Mouse (Mus musculus) c-Kit-positive CD71-negative TER-119-negative erythroid progenitor cells, embryonic 14.5 days (primary cell): ENCODE measurements around the gene Gm10118.

Experiments
- DNase-seq: peaks from one replicate; pipeline ENCODE4 v3.0.0-alpha.2; 2013; ENCODE audit warnings: low read depth

The Gm10118 gene

DNA sequence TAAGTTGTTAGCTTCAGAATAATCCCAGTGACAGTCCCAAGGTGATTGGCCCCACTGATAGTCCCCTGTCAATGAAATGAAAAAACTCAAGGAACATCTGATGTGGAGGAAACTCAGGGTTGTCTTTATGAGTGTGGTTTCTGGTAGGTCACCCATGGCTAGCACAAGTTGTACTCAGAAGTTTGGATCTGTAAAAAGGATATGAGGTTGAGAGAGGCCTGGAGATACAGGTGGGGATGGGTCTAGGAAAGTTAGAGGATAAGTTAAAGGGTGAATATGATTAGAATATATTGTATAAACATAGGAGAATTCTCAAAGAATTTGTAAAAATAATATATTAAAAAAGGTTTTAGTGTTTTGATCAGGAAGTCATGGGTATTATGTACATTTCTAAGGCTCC, at the start of gene Gm10118:
Gm10118 (minus strand) TSS at position 101 of the 400 bp plus-strand sequence.
- DNase-seq = no peak

DNA sequence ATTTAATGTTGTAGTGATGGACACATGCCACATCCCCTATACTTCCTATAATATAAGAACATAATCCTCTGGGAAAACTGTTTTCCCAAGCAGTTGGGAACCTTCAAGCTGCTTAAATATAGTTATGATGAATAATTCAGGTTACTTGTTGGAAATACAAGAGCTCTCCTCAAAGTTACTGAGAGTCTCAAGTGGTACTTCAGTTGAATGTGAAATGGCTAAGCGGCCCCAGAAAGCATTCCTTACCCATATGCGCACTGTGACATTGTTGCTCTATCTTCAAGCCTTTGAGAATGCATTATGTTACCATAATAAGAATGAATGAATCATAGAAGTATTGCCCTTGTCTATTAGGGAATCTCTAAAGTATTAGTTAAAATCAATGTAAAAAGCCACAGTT, 45.1 kb upstream of the Gm10118 start:
- DNase-seq = no peak

DNA sequence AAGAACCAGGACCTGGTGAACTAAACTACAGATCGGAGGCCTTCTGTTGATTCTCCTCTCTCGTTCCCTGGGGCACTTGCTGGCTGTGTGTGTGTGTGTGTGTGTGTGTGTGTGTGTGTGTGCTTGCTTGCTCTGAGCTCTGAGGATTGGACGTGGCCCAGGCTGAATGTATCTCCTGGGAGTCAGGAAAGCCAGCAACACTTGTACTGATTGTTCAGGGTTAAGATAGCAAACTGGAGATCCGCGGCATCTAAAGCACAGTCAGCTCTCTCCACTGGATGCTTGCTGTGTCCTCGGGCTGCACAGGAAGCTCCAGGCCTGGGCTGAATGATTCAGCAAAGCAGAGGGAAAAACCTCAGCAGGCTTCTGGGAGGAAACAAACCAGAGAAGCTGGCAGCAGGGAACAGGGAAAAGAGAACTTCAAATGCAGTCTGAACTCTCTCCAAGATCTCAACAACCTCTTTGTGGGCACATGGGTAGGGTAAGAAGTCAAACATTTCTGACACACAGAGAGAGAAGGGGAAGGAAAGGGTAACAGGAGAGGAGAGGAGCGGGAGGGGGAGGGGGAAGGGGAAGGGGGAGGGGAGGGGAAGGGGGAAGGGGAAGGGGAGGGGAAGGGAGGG, 27.2 kb upstream of the Gm10118 start:
- DNase-seq = no peak

DNA sequence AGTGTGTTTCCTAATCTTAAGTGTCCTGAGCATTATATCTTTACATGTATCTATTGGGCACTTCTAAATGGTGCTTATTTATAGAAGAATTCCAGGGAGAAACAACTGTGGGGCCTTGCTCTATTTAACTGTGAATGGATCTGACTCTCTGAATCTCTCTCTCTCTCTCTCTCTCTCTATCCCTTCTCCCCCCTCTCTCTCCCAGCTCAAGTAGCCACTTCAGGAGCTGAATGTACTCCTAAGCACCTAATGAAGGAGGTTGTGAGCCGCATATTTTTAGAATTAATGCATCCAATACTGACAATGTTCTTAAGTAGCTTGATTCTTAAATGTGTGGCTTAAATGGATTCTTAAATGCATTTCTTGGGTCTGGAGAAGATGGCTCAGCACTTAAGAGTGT, 24.2 kb upstream of the Gm10118 start:
- no peak for DNase-seq

DNA sequence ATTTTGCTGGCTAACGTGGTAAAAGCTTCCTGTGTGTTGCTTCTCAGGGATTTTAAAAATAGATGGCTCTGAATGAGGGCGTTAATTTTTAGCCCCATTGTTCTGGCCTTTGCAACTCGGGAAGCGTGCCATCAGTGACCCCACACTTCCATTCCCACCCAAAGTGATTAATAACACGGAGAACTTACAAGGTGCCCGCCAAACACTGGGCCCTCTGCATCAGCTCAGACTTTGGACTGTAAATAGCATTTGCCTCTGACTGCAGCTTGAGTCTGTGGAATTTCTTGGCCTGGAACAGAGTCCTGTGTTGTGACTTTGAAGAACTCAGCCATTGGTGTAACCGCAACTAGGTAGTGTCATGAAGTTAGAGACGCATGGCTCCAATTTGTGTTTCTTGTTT, 23.6 kb upstream of the Gm10118 start:
- no peak for DNase-seq

DNA sequence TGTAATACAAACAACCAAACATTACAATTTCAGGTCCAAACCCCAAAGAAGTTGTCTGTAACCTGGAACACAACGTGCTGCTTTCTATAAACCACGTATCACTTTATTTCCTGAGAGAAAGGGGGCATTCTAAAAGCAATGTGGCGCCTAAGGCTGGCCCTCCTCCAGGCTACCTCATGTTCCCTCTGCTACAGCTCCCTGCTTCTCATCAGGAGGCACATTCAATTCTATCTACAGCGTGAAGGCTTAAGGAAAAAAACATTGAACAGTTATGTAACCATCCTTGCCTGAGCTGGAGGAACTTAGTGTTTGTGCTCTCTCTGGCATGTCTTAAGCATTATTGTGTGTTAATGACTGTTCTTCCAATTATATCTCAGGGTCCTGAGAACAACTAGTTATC, 20.0 kb upstream of the Gm10118 start:
- no peak for DNase-seq

DNA sequence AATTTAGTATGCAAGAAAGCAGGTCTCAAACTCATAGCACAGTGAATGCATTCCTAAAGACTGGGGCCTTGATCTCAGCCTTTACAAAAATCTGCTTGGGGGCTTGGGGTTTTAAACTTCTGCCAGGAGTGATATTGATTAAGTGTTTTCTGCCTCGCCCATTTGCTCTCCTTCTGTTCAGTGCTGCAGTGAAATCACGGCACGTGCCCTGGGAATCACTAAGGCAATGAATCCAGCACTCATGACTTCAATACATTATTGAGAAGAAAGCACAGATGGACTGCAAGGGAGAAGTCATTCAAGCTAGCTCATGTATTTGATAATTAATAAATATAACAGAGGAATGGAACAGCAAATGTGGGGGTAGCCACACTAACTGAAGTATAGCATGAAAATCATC, 18.3 kb upstream of the Gm10118 start:
- no peak for DNase-seq

DNA sequence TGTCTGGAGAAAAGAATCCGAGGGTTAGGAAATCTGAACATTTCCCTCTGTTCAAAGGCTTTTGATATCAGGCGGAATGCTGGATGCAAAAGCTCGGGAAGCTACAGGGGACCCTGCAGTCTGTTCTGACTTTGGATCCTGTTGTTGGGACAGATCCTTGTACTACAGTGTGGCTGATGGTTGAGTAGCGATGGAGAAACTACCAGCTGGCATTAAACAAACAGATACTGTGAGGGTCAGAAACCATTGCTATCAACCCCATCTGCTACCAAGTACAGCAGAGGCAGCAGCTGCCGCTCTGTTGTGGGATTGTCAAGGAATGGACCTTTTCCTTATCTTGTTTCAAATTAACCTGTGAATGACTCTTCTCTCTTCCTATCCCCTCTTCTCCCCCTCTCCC, 6.7 kb upstream of the Gm10118 start:
- no peak for DNase-seq

DNA sequence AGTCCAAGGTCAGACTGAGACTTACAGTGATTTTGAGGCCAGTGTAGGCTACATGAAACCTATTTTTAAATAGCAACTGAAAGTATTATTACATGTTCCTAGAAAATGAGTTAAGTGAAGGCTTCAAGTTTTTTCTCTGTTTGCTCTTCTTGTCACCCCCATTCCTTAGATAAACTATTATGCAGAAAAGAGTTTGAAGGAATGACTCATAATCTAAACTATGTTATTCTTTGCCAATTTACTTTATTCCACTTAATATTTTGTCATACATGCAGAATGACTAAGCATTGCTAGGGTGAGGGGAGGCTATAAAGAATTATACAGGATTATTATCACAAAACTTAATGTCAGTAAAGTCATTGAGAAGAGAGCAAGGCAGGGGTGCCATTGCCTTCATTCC, 18.4 kb downstream of the Gm10118 start:
- no peak for DNase-seq

DNA sequence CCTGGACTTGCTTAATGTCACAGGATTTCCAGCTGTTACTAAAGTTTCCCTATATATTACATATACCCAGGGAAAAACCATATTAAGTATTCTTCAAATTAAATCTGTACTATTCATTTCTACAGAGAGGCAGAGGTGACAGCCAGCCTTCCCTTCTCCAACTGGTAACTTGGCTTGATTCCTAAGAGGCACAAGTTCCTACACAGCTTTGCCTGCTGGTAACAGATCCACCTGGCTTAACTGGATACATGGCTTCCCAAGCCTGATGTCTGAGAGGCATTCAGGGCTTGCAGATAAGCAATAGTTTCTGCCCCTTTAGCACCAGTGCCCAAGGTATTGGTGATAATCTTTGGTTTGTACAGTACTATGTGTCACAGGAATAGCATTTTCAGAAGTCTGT, 27.3 kb downstream of the Gm10118 start:
- DNase-seq = no peak

DNA sequence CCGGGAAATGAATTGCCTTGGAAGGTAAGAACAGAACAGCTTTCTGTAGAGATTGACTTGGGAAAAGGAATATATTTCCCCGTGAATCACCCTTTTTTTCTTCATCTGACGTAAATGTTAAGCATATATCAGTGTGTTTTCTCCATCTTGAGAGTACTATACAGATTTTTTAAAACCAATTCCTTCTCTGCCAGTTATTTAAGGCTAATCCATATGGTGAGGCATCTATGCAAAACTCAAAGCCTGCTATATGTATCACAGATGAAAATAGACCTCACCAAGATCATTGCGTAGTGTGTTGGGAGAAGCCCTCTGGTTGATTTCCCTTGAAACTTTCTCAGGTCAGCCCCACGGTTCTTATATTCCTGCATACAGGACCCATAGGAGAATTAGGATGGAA, 32.6 kb downstream of the Gm10118 start:
- DNase-seq = no peak

DNA sequence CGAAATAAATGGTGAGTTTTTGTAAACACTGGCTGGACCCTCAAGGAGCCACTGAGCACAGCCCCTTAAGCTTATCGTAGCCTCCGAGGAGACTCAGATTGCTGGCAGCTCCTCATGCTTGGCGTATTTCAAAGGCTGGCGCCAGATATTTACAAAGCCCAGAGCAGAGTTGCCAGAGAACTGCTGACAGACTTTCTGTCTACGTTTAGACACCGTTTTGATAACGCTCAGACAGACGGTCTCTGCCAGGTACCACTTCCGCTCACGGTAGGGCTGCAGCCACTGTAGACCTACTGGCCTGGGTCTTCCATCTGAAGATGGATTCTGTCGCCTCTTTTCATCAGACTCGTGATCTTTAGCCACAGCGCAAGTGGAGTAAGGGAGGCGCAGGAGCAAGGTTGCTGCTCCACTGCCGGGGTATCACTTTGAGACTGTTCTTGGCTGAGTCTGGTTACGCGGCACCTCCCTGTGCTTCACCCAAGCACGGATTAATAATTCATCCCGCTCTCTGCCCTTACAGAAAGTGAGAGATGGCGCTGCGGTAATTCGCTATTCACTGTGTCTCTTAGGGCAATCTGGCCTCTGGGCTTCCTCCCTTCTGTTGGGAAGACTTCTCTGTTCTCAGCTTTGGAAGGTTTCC, 40.7 kb downstream of the Gm10118 start:
- no peak for DNase-seq

DNA sequence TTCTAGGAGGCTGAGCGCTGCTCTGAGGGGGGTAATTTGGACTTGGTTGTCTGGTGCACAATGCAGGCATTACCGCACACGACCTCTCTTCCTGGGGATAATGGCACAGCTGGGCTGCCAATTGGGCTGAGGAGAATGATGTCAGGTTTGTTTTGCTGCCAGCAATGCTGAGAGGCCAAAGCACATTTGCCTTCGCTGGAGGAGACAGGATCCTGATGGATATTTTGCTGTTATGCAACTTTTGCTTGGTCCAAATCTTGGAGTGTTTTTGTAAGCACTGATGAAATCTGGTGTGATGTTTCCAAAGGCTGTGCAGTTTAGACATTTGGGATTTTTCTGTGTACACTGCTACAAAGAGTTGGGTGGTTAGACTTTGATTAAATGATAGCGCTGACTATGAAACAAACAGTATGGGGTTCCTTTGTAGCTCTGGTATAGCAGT, 46.8 kb downstream of the Gm10118 start:
- DNase-seq = no peak
